Mouse (Mus musculus) T-helper 2 cell (primary cell): ENCODE data around the gene Gnb1l.
"Not testable (repeated sequence)": the region's sequence is repeated elsewhere in the genome, so short reads cannot be mapped to it uniquely, and the experiment has no call there.

Source experiments
- in situ Hi-C: fragments of 300-600 bp; cut with MboI, MseI; formaldehyde crosslinking; loops from one replicate; pipeline ENCODE4 v1.15.1; 2025; ENCODE audit warnings: high pct_unique_total_duplicates

Gnb1l gene

GRCm38 (mm10) chr16:18482431-18482830, 16.1 kb upstream of the Gnb1l start:
- in situ Hi-C loops = no loop called here

DNA sequence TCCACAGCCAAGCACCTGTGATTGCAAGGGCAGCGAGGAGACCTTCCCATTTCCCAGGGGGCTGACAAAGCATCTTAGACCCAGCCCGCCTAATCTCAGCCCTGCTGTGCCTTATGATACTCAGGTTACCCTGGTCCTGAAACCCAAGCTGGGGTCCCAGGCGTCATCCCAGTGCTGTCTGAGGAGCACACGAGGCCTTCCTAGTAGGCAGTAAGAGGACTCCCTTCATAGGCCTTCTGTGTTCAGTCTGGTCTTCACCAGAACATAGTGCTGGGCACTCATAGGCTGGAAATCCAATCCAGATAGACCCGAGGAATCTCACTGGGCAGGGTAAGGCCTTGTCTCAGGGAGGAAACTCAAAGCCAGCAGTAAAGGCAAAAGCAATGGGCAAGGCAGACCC, 14.7 kb upstream of the Gnb1l start:
- in situ Hi-C loops = no loop called here

DNA sequence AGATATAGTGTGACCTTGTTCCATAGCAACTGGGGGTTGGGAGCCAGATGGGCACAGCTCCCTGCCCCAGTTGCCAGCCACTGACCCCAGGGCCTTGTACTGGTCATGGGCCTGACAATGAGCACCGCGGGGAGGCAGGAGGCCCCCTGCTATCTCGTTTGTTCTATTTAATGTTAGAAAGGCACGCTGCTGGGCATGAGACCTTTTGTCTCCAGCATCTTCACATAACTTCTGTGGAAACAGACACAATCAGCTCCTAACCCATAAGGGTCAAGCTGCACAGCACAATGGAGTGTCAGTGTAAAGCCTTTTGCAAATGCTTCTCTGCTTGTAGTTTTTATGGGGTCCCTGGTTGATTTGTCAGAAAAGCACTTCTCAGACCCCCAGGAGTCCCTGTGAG, 14.1 kb upstream of the Gnb1l start:
- in situ Hi-C loops = no loop called here

DNA sequence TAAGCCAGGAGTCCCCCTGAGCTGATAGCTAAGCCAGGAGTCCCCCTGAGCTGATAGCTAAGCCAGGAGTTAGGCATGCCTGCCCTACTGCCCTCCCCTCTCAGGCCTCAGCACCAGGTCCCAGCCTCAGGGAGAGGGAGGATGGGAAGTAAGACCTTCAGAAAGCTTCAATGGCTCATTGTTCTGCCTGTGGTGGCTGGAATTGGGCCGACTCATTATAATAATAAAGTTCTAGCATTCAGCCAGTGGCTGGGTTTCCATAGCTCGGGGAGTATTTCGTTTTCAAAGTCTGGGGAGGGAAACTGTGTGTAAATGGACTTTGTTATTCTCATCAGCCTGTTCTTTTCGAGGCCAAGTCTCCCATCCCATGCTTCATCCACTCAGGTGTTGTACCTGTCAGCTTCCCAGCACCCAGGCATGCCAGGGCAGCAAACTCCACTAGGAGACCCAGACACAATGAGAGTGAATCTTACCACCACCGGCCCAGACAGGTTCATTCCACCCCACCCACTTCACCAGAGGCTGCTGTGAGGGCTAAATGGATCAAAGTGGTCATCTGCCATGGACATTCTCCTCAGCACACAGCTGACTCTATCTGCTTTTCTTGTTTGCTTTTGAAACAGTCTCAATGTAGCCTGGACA, 13.6 kb upstream of the Gnb1l start:
- in situ Hi-C loops = no loop called here

- in situ Hi-C loops = no loop called here
These were observed 12.4 kb upstream of the Gnb1l start for GRCm38 (mm10) chr16:18486126-18486525.

GRCm38 (mm10) chr16:18490281-18490680, 8.2 kb upstream of the Gnb1l start:
- in situ Hi-C loops = no loop called here

DNA sequence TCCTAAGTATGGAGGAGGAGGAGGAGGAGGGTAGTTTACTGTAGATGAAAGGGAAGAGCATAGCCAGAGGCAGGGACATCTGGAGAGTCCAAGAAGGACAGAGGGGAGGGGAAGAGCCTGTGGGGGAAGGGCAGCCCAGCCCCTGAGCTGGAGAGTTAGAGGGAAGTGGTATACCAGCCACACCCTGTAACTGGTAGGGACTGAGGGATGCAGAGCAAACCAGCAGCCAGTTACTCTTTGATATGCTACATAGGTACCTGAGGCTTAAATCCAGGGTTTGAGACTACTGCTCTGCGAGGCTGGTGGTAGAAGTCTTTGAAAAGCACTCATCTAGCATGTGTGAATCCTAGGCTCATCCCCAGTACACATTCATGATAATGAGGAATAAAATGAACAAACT, 7.6 kb upstream of the Gnb1l start:
- in situ Hi-C loops = no loop called here

- in situ Hi-C loops = loop anchor here (5.0 kb wide), 1 partner anchor 46 kb away; no protein-coding TSS in a partner anchor
These were observed 523 bp upstream of the Gnb1l start for GRCm38 (mm10) chr16:18497865-18498515.

- in situ Hi-C loops = loop anchor here (5.0 kb wide), 1 partner anchor 47 kb away; no protein-coding TSS in a partner anchor
These were observed 483 bp downstream of the Gnb1l start for GRCm38 (mm10) chr16:18498996-18499395.

DNA sequence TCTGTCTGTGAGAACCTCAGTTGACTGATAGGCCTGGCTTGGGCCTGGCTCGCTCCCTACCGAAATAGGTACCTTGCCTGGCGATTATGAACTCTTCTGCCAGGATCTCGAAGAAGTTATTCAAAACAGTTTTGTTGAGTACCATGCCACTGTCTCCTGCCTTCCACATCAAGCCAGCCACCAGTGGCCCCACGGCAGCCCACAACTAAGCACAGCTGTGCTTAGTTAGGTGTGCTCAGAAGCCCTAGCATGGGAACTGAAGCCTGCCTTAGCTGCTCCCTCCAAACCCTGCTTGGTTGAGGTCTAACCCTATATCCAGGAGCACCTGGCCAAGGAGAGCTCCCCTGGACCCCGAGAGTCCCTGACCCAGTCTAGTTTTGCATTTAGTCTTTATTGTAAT, 3.0 kb downstream of the Gnb1l start:
- in situ Hi-C loops = no loop called here

- in situ Hi-C loops = no loop called here
These were observed 5.2 kb downstream of the Gnb1l start for GRCm38 (mm10) chr16:18503566-18504342.

DNA sequence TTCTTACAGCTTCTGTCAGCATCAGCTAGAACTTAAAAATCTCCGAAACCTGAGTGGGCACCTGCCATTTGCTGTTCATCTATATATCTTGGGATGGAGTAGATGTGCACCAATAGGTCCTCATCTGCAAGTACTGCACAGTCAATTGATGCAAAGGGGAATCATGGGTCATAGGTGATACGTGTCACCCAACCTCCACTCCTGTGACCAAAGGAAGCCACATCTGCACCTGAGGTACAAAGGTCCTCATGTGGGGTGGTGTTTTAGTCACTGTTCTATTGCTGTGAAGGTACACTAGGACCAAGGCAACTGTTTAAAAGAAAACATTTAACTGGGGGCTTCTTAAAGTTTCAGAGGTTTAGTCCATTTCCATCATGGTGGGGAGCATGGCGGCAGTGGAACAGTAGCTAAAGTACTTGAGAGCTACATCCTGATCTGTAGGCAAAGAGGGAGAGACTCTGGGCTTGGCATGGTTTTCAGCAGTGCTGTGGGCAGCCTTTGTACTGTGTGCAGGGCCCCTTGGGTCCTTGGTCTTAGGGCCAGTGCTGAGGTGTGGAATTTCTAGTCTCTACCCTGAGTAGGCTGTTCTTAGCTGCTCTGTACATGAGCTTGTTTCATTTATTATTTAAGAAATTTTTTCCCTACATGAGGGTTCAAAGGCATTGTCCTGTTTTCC, 8.1 kb downstream of the Gnb1l start:
- in situ Hi-C loops = no loop called here

DNA sequence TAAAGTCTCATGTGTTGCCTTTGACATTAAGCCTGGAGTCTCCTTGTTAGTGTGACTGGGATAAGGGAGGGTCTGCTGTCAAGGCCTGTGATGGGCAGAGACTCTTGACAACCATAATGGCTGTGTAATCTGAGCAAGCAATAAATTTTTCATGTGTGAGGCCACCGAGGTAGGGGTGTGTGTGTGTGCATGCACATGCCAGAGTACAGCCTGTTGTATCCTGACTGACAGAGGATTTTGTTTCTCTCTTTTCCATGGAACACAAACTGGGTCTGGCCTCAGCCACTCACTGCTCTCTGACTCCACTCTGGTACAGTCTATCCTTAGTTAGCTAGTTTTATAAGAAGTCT, 8.7 kb downstream of the Gnb1l start:
- in situ Hi-C loops = no loop called here

DNA sequence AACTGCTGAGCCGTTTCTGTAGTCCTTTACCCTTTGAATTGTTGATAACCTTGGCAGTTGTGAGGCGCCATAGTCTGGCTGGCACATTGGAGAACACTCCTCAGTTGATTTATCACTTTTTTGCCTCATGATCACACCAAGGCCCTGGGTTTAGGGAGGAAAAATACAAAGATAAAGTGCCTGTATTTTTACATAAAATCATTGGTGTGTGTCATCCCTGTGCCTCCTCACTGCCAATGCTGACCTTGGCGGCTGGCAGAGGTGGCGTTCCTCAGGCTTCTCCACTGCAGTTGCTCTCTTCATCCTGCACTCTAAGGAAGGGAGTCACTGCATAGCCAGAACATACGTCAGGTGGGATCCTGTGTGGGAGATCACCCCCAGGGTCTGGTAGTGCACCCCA, 13.2 kb downstream of the Gnb1l start:
- in situ Hi-C loops = no loop called here

DNA sequence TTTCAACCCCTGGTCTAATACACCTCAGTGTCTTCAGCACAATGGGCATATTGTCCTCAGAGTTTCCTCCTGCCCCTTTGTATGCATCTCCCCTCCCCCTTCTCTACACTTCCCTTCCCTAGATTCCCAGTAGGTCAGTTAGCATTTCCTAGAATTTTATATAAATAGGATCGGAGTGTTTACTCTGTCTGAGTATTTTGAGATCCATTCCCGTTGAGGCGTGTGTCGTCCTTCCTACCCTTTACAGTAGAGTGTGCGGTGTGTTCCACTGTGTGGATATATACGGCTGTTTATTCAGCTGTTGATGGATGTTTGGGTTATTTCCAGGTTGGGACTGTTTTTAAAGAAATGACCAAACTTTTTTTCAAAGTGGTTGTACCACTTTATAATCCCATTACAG, 15.0 kb downstream of the Gnb1l start:
- in situ Hi-C loops = no loop called here

DNA sequence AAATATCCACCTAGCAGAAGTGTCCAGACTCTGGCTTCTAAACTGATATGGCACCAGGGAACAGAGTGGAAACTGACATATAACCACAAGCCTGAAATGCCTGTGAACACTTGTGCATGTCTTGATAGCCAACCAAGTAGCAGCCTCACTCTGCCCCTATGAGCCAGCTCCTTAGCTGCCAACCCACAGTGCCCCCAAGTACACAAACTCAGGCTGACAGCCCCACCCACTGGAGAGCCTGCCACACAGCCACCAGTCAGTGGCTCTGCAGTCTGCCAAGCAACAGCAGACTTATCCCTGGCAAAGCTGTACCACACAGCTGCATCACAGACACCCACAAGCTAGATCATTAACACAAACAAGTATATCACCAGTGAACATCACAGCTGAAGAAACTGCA, 19.6 kb downstream of the Gnb1l start:
- in situ Hi-C loops = no loop called here

DNA sequence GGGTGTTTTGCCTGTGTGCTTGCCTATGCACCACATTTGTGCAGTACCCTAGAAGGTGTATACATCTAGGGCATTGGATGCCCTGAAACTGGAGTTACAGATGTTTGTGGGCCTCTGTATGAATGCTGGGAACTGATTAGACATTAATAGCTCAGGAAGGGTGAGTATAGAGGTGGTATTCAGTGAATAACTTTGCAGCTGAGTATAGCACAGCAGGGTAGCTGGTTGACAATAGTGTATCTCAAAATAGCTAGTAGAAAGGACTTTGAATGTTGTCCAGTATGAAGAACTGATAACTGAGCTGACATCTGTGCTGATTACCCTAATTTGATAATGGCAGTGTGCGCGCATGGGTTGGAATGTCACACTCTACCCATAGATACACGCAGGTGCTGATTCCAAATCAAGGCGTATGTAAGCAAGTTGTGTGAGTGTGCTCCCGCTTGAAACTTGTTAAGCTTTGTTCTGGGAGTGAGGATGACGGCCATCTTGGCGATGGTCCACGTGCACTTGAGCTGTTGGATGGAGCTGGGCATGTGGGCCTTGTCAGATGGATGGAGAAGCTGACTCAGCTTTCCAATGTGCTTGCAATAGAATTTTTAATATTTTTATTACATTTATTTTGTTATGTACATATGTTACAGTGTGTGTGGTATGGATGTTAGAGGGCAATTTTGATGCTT, 25.2 kb downstream of the Gnb1l start:
- in situ Hi-C loops = no loop called here

GRCm38 (mm10) chr16:18528656-18529055, 30.1 kb downstream of the Gnb1l start:
- in situ Hi-C loops = no loop called here

DNA sequence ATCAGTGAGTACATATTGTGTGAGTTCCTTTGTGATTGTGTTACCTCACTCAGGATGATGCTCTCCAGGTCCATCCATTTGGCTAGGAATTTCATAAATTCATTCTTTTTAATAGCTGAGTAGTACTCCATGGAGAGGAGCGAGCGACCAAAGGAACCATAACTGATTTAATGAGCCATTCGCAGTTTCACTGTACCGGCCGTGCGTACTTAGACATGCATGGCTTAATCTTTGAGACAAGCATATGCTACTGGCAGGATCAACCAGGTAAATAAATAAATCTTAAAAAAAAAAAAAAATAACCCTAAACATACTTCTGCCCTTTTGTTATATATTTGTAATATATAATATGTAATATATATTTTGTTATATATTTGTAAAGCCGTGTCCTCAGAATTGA, 34.5 kb downstream of the Gnb1l start:
- in situ Hi-C loops = not testable (repeated sequence)

DNA sequence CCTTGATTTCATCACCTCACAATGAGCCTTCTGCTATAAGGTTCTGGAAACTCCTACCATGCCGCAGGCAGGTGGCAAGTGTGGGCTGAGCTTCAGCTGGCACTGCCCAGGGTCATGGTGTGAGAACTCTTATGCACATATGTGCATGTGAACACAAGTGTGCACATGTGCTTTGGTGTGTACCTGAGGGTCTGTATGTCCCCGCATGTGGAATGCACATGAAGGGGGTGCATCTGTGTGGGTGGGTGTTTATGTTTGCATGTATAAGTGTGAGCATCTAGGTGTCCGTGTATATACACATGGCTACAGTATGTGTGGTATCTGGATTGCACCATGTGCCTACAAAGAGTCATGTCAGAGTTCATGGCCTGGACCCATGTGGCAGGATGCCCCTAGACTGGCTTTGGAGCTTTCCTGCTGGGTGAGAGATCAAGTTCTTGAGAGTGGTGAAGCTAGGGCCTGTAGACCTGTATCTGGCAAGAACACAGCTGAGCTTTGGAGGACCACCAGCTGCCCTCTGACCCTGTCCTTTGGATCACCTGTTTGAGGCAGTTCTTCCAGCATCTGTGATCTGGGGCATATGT, 39.0 kb downstream of the Gnb1l start:
- in situ Hi-C loops = no loop called here

GRCm38 (mm10) chr16:18539281-18539680, 40.8 kb downstream of the Gnb1l start:
- in situ Hi-C loops = no loop called here
